Mouse (Mus musculus): ENCODE measurements around the gene Card10.

Card10 gene

GRCm38 (mm10) chr15:78749855-78750254, 53.0 kb downstream of the Card10 start:
- no peak for TF ChIP-seq GATA4 (IDR thresholded peaks at IDR 0.05; ENCODE audit: insufficient replicate concordance, low read length)

- TF ChIP-seq GATA4 (IDR thresholded peaks at IDR 0.05; ENCODE audit: insufficient replicate concordance, low read length): no peak
Observed at GRCm38 (mm10) chr15:78744206-78744605, 58.6 kb downstream of the Card10 start.

GRCm38 (mm10) chr15:78742831-78743230, 60.0 kb downstream of the Card10 start:
- TF ChIP-seq GATA4 (IDR thresholded peaks at IDR 0.05; ENCODE audit: insufficient replicate concordance, low read length): no peak

GRCm38 (mm10) chr15:78740662-78741061, 62.2 kb downstream of the Card10 start:
- TF ChIP-seq GATA4 (IDR thresholded peaks at IDR 0.05; ENCODE audit: insufficient replicate concordance, low read length): no peak

- no peak for TF ChIP-seq GATA4 (IDR thresholded peaks at IDR 0.05; ENCODE audit: insufficient replicate concordance, low read length)
Observed at GRCm38 (mm10) chr15:78737146-78737545, 65.7 kb downstream of the Card10 start.

- no peak for TF ChIP-seq GATA4 (IDR thresholded peaks at IDR 0.05; ENCODE audit: insufficient replicate concordance, low read length)
Observed at GRCm38 (mm10) chr15:78736681-78737100, 66.2 kb downstream of the Card10 start.

- TF ChIP-seq GATA4 (IDR thresholded peaks at IDR 0.05; ENCODE audit: insufficient replicate concordance, low read length): no peak
Observed at GRCm38 (mm10) chr15:78736181-78736579, 66.7 kb downstream of the Card10 start.

- TF ChIP-seq GATA4 (IDR thresholded peaks at IDR 0.05; ENCODE audit: insufficient replicate concordance, low read length): no peak
Observed at GRCm38 (mm10) chr15:78735431-78736180, 67.2 kb downstream of the Card10 start.

- no peak for TF ChIP-seq GATA4 (IDR thresholded peaks at IDR 0.05; ENCODE audit: insufficient replicate concordance, low read length)
Observed at GRCm38 (mm10) chr15:78731830-78732229, 71.0 kb downstream of the Card10 start.

GRCm38 (mm10) chr15:78730315-78731049, 72.4 kb downstream of the Card10 start:
- no peak for TF ChIP-seq GATA4 (IDR thresholded peaks at IDR 0.05; ENCODE audit: insufficient replicate concordance, low read length)

- TF ChIP-seq GATA4 (IDR thresholded peaks at IDR 0.05; ENCODE audit: insufficient replicate concordance, low read length): no peak
Observed at GRCm38 (mm10) chr15:78726697-78727096, 76.1 kb downstream of the Card10 start.

Measured in liver, adult (tissue).